In the genomic region with DNA sequence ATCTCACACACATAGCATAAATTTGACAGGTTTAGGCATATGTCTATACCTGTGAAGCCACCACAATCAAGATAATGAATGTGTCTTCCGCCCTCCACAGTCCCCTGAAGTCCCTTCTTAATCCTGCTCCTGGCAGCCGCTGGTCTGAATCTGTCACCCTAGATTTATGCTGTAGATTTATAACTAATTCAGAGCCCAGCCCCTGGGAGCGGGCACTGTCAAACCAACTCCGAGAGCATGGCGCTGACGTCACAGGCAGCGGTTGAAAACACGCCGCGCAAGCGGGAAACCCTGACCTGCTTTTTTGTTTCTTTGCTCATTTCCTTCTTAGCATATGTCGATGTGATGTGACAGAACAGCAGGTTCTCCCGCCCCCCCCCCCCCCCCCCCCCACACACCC, we compare ENCODE assay signal across 7 mouse cellular contexts. TPM values are rescaled to one million over a fixed set of nuclear protein-coding genes. Genes with fewer than 3 reads are reported as not detected.
A peak's percentile ranks its signal among the peaks of the same experiment; 100 is the strongest.
DNase-seq lines count a peak whose midpoint lies in the region; ATAC-seq and TF ChIP-seq lines count a peak whose summit lies in the region.

No protein-coding gene starts in this region.

- 0 out of 2 replicates have a peak overlapping the region, but pooled peaks have one; percentile 1 for H3K4me3 ChIP-seq in lung, embryonic 15.5 days
- peak overlapping the region; percentile 25 for H3K4me3 ChIP-seq in forebrain, embryonic 15.5 days
- H3K4me3 ChIP-seq in limb, embryonic 14.5 days (replicated peaks; ENCODE audit: low read length): peak overlapping the region; percentile 10; the same call in 1 of the 2 replicates
- H3K4me3 ChIP-seq in neural tube, embryonic 15.5 days (replicated peaks): peak overlapping the region; percentile 25

- H3K27ac ChIP-seq in lung, embryonic 15.5 days: no peak overlapping the region
- H3K27ac ChIP-seq in forebrain, embryonic 15.5 days (replicated peaks): no peak overlapping the region
- no peak overlapping the region for H3K27ac ChIP-seq in limb, embryonic 14.5 days (replicated peaks; ENCODE audit: low read depth, low read length)
- no peak overlapping the region for H3K27ac ChIP-seq in neural tube, embryonic 15.5 days (replicated peaks)

- no peak for ATAC-seq in lung, embryonic 15.5 days (ENCODE audit: borderline replicate concordance, extremely low read depth, low FRiP score, low TSS enrichment)
- 0 out of 2 replicates have a peak, but pooled peaks have one; percentile 53 for ATAC-seq in forebrain, embryonic 15.5 days (replicated peaks)
- ATAC-seq in limb, embryonic 14.5 days (ENCODE audit: low FRiP score, low read depth): no peak
- ATAC-seq in neural tube, embryonic 15.5 days (ENCODE audit: low FRiP score): peak; percentile 76

- no peaks in the 10 kb centered on the region for H3K9me3 ChIP-seq in lung, embryonic 15.5 days
- H3K9me3 ChIP-seq in forebrain, embryonic 15.5 days: no peaks in the 10 kb centered on the region
- H3K9me3 ChIP-seq in limb, embryonic 14.5 days (ENCODE audit: control insufficient read depth, low read length): no peaks in the 10 kb centered on the region
- H3K9me3 ChIP-seq in neural tube, embryonic 15.5 days (replicated peaks): no peaks in the 10 kb centered on the region

- H3K36me3 ChIP-seq in lung, embryonic 15.5 days: no peaks in the 10 kb centered on the region
- no peaks in the 10 kb centered on the region for H3K36me3 ChIP-seq in forebrain, embryonic 15.5 days
- H3K36me3 ChIP-seq in limb, embryonic 14.5 days (ENCODE audit: control insufficient read depth, insufficient read depth, low read length): no peaks in the 10 kb centered on the region
- no peaks in the 10 kb centered on the region for H3K36me3 ChIP-seq in neural tube, embryonic 15.5 days

- no peak overlapping the region for H3K9ac ChIP-seq in lung, embryonic 15.5 days
- no peak overlapping the region for H3K9ac ChIP-seq in forebrain, embryonic 15.5 days (replicated peaks)
- no peak overlapping the region for H3K9ac ChIP-seq in limb, embryonic 14.5 days (ENCODE audit: low read depth, low read length, severe bottlenecking)
- H3K9ac ChIP-seq in neural tube, embryonic 15.5 days (replicated peaks): no peak overlapping the region

- TF ChIP-seq POLR2A in limb, embryonic 14.5 days (IDR thresholded peaks at IDR 0.05; ENCODE audit: borderline replicate concordance, extremely low read depth, insufficient read depth, insufficient read length): no peak

- H3K4me1 ChIP-seq in lung, embryonic 15.5 days: 0 out of 2 replicates have a peak, but pooled peaks cover 3% of the 10 kb centered on the region
- H3K4me1 ChIP-seq in forebrain, embryonic 15.5 days: no peaks in the 10 kb centered on the region
- no peaks in the 10 kb centered on the region for H3K4me1 ChIP-seq in limb, embryonic 14.5 days (ENCODE audit: control insufficient read depth, insufficient read depth, low read length)
- peaks cover 3% of the 10 kb centered on the region for H3K4me1 ChIP-seq in neural tube, embryonic 15.5 days

- no peak for DNase-seq in lung, postnatal 10 days
- no peak for DNase-seq in limb, embryonic 14.5 days (ENCODE audit: low spot score)
- DNase-seq in gastrocnemius, postnatal 4 days (ENCODE audit: low spot score in 2 of 2): no peak
- DNase-seq in left cerebral cortex, adult 11 months (ENCODE audit: low spot score): no peak

- 47% methylated on average over 12 of the region's 13 CpGs for WGBS in lung, embryonic 15.5 days
- 48% methylated on average over 13 of the region's 13 CpGs for WGBS in forebrain, embryonic 15.5 days
- 43% methylated on average over 13 of the region's 13 CpGs for WGBS in limb, embryonic 14.5 days
- WGBS in neural tube, embryonic 15.5 days: 39% methylated on average over 13 of the region's 13 CpGs

- no peaks in the 10 kb centered on the region for H3K27me3 ChIP-seq in lung, embryonic 15.5 days
- no peaks in the 10 kb centered on the region for H3K27me3 ChIP-seq in forebrain, embryonic 15.5 days
- no peaks in the 10 kb centered on the region for H3K27me3 ChIP-seq in limb, embryonic 14.5 days (ENCODE audit: control insufficient read depth, insufficient read depth, low read length)
- H3K27me3 ChIP-seq in neural tube, embryonic 15.5 days (replicated peaks): no peaks in the 10 kb centered on the region

- peak overlapping the region; percentile 44 for H3K4me2 ChIP-seq in lung, embryonic 15.5 days
- peak overlapping the region; percentile 42 for H3K4me2 ChIP-seq in forebrain, embryonic 15.5 days (replicated peaks)
- H3K4me2 ChIP-seq in limb, embryonic 14.5 days (replicated peaks; ENCODE audit: low read depth, low read length, severe bottlenecking): peak overlapping the region; percentile 37
- H3K4me2 ChIP-seq in neural tube, embryonic 15.5 days: peak overlapping the region; percentile 57

RNA-seq across cellular contexts. Expression of gene Stk24, which starts 25.3 kb away (rescaled TPM):
- 40.3 and 40.6 TPM in 2 replicates for polyA plus RNA-seq in lung, embryonic 15.5 days (2015; fragmentation: Nextera tagmentation; extraction: Ambion mirVana)
- polyA plus RNA-seq in forebrain, embryonic 15.5 days (2015; fragmentation: Nextera tagmentation; extraction: Ambion mirVana): 23.3 and 24.4 TPM in 2 replicates
- polyA plus RNA-seq in limb, embryonic 14.5 days (2012; rRNA removed): 37.6 and 40.6 TPM in 2 replicates
- polyA plus RNA-seq in limb, embryonic 14.5 days (2014; fragmentation: Nextera tagmentation; extraction: Ambion mirVana): 46.7 and 50.7 TPM in 2 replicates
- polyA plus RNA-seq in neural tube, embryonic 15.5 days (2015; fragmentation: Nextera tagmentation; extraction: Ambion mirVana): 15.2 and 22.0 TPM in 2 replicates
- total RNA-seq in gastrocnemius, postnatal 4 days (2021): 10 to 100 TPM; 57.8 to 61.6 TPM

Comparison
In these comparisons a context has a peak if more than half of its experiments do, and no peak if none do; other contexts are left out.
1. ATAC-seq: peak in forebrain, embryonic 15.5 days (single experiment) and neural tube, embryonic 15.5 days (single experiment); none in lung, embryonic 15.5 days (single experiment) and limb, embryonic 14.5 days (single experiment).
2. Peak in every context shown above with its lines, with median percentiles within 50 percentile points of each other: H3K4me2 ChIP-seq and H3K4me3 ChIP-seq.